Mouse (Mus musculus): Measurements from ENCODE around the gene Apol9a.
"Not testable (repeated sequence)": the region's sequence is repeated elsewhere in the genome, so short reads cannot be mapped to it uniquely, and the experiment has no call there.

The Apol9a gene

DNA sequence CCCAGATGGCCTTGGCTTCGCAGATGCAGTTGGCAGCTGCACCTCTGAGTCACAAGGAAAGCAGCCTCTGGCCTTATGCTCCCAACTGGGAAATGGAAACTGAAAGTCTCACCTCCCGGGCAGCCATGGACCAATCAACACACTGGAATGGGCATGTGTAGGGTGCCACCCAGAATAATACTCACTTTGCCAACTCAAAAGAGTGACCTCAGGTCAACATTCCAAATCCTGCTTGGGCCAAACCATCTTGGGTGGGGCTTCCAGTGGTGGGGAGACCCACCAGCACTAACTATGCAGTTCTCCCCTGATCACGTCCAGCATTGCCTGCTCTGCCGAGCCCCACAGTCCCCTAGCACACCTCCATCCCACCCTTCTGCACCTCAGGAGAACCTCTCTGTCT is at the start of gene Apol9a:
Gene Apol9a, minus strand, starts transcription at position 101 of the 400 bp plus-strand sequence.
- not testable (repeated sequence) for DNase-seq

DNA sequence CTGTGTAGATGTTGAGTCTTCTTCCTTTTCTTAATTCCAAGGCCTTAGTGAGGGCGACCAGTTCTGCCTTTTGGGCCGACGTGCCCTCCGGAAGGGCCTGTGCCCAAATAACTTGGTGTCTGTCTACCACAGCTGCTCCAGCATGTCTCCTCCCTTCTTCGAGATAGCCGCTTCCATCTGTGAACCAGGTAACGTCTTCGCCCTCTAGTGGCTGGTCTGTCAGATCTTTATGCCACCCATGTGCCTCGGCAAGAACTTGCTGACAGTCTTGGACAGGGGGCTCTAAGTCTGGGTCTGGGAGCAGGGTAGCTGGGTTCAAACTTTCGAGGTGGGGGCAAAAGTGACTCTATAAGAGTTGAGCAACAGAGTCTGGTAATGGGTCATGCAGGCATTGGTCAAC is 39.0 kb upstream of the Apol9a start:
- DNase-seq = not testable (repeated sequence)

DNA sequence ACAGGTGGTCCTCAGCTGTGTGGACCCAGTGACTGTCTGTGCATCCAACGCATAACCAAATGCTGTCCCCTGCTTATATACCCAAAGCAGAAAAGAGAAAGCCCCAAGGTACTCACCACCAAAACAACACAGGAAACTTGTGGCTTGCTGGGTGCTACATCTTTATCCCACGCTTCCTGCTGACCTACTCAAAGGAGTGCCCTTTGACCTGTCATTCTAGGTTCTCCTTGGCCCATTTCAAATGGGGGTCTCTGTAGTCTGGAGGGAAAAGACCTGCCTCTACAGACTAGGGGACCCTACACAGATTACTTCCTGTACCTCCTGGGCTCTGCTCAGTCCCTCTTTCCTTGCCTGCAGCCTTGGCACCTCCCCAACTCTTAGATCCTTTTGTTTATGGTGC is 36.5 kb upstream of the Apol9a start, which contains the start of gene Apol7b:
Gene Apol7b, minus strand, starts transcription at position 101 of the 400 bp plus-strand sequence.
- not testable (repeated sequence) for DNase-seq

DNA sequence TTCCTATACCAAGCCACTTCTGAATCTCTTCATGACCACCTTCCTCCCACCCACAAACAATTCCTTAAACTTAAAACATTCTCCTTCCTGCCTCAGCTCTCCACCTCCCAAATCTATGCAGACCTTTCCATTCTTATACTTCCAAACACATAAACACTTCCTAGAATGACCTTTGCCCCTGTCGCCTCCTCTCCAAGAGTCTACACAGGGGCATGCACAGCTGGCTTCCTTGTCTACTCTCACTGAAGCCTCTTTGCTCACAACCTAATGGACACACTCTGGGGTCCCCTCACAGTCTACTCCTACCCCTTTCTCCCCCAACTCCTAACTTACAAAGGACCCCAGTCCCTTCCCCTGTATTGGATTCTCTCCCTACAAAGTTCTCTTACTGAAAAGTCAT is 34.7 kb upstream of the Apol9a start:
- not testable (repeated sequence) for DNase-seq

DNA sequence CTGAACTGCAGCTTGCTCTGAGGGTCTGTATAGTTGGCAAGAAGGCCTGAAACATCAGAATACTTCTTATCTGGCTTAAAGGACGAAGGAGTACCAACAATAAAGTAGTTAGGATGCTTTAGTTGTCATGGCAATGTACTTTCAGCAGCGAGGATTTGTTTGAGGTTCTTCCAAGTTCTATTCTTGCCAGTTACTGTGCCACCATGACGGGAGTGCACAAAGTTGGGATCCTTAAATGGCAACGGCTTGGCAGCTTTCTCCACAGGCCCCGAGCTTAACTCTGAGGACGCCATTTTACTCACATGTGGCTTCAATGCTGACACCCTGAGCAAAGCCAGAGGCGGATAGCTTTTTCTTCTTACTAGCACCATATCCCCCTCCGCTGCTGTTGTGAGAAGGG is 33.8 kb upstream of the Apol9a start:
- DNase-seq = peak; percentile 24

DNA sequence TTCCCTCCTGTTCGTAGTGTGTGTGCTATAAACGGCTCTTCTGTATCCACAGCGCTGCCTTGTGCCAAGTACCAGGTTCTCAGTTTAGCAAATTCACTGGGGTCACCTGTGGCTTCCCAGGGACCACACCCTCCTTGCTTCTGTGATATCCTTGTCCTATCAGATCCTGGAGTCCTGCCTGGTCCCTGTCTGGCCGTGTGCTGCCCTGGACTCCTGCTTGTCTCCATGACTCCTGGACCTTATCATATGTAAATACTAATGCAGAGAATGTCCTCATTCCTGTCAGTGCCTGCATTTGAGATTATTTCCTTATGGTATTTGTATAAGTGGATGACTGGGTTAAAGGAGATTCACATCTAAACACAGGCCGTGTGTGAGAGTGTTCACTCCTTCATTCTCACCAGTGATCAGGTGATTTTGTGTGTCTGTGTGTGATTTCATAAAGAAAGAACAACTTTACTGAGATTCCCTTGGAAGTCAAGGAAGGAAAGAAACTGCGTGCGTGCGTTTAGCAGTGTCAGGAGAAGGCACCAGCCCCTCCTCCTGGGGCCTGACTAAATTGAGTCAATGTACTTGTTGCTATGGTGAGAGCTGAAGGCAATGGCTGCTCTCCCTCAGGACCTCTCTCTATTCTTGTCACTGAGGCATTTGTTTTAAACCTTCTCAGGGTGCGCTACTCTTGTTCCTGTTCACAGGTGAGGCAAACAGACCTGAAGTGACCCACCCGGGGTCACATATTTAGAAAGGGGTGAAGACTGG is 17.9 kb upstream of the Apol9a start:
- DNase-seq = not testable (repeated sequence)

DNA sequence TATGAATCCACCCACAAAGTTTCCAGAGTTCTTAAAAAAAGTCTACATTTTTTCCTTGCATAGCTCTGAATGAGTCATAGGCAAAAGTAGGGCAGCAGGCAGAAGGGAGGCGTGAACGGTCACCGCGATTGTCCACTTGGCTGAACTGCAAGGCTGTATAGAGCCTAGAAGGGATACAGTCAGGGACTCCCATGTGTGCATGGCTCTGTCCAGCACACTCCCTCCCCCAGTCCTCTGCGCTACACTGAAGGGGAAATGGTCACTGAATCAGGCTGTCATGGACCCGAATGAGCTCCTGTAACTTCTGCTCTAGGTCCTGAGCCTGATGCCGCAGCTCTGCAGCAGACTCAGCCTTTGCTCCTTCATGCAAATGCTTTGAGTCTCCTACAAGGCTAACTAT is 12.0 kb upstream of the Apol9a start:
- not testable (repeated sequence) for DNase-seq

DNA sequence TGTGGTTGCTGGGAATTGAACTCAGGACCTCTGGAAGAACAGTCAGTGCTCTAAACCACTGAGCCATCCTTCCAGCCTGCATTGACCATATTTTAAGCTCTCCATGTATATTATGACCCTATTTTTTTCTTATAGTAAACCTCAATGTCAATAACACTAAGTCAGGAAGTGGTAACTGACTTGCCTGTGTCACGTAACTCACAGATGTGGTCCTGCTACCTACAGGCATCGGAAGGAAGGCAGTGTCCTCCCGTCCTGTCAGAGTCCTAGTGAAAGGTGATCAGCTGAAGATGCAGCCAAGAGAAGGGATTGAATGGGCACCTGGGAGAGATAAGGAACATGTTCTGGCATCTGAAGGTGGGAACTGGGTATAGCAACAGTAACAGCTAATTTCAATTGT is 8.7 kb upstream of the Apol9a start:
- not testable (repeated sequence) for DNase-seq

DNA sequence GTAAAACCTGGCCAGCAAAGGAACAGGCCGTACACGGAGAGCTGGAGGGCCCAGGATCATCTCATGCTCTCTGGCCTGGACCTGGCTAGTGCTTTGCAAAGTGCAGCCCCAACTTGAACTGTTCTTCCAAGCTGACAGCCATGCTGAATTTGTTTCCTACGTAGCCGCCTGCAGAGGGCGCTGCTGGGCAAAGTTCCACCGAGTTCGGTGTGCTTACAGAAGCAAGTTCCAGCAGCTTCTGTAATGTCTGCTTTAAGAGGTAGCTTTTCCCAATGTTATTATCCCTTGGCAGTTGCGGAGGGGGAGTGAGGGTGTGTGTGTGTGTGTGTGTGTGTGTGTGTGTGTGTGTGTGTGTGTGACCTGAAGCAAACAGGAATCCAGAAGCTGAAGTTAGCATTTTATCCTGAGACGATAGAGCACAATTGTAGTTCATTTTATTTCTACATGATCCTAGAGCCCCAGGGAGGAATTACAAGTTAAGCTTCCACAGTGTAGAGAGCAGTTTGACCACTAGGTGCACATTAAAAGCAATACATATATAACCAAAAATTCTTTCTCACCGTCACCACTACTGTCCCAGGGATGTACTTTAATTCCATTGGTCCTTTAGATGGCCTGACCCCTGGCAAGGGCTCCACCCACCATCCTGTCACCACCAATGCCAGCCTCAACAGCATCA is 5.9 kb upstream of the Apol9a start:
- not testable (repeated sequence) for DNase-seq

DNA sequence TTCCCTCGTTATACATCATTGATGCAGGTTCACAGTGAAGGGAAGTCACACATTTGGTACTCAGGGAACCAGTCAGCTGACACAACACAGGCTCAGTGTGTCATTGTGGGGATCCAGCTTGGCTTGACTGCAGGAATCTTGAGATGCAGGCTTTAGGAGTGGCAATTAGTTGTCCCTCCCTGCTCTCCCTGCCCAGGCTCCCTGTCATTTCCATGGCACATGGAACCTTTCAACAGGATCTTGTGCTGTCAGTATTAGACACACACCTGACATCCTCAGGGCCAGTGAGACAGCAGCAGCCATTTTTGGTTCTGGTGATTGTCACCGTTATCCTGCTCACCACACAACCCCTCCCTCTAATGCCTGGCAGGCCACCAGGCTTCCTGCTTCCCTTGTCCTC is 4.7 kb upstream of the Apol9a start:
- DNase-seq = not testable (repeated sequence)

DNA sequence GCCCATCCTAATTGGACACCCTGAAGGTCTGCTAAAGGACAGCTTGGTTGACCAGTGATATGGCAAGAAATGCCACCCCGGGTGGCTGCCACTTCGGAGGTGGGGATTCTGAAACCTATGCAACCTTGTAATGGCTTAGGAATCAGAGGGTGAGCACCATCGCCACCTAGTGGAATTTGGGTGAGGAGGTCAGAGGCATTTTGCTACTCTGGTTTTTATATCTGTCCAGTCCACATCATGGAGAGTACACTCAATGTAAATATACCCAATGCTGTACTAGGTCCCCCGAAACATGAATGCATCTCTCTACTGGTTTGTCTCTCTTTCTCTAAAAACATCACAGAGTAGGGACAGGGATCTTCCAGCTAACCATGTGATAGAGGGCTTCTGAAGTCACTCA is 1.8 kb upstream of the Apol9a start:
- not testable (repeated sequence) for DNase-seq

DNA sequence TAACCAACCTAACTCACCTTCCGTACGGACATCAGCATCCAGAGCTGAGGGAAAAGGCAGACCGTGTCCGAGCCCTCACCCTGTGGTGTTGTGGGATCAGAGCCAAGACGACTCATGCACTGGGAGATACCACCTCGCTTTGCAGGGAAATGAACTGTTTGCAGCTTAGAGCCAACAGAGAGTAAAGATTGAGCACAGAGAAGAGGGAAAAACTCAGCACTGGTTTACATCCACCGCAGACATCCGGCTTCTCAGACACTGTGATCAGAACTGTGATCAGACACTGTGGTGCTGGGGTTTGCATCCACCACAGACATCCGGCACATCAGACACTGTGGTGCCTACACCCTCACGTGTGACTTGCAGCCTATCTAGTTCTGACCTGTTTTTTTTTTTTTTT is 4.6 kb downstream of the Apol9a start:
- DNase-seq = not testable (repeated sequence)

DNA sequence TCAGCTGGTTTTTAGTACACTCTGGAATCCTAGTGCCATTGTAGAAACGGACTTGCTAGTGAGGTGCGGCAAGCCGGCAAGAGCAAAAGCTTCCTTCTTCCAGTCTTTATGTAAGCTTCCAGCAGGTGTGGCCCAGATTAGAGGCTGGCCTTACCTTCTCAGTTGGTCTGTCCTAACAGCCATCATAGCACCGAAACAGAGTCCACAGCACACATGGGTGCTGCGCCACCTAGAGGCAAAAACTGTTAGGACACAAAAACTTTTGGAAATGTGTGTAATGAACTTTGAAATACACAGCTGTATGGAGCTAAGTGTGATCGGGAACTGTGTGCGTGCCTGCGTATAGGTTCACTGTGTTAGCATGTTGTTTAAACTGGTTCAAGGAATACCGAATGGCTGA is 11.9 kb downstream of the Apol9a start, which contains the start of gene Apol7a:
Gene Apol7a, minus strand, starts transcription at position 84 of the 400 bp plus-strand sequence.
- peak; percentile 22 for DNase-seq

DNA sequence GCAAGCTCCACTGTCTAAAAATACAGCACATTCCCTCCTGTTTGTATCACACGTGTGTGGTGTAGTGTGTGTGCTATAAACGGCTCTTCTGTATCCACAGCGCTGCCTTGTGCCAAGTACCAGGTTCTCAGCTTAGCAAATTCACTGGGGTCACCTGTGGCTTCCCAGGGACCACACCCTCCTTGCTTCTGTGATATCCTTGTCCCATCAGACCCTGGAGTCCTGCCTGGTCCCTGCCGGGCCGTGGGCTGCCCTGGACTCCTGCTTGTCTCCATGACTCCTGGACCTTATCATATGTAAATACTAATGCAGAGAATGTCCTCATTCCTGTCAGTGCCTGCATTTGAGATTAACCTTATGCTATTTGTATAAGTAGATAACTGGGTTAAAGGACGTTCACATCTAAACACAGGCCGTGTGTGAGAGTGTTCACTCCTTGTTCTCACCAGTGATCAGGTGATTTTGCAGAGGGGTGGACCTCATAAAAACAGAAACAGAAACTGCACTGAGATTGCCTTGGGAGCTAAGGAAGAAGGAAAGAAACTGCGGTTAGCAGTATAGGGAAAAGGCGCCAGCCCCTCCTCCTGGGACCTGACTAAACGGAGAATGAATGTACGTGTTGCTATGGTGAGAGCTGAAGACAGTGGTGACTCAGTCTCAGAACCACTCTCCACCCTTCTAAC is 13.3 kb downstream of the Apol9a start:
- not testable (repeated sequence) for DNase-seq

DNA sequence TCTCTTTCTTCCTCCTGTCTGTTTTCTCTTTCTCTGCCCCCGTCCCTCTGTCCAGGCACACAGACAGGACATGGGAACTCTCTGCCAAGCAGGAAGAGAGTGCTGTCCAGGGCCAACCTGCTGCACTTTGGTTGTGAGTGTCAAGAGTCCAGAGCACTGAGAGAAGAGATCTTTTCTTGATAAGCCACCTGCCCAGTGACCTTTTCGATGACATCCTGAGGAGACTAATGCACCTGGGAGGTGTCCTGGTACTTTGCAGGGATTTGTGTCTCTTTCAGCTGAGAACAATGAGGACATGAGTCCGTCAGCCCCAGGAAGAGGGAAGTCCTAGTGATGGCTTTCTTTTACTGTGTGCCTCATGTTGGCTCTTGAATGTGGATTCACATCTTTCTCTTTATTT is 17.1 kb downstream of the Apol9a start:
- not testable (repeated sequence) for DNase-seq

DNA sequence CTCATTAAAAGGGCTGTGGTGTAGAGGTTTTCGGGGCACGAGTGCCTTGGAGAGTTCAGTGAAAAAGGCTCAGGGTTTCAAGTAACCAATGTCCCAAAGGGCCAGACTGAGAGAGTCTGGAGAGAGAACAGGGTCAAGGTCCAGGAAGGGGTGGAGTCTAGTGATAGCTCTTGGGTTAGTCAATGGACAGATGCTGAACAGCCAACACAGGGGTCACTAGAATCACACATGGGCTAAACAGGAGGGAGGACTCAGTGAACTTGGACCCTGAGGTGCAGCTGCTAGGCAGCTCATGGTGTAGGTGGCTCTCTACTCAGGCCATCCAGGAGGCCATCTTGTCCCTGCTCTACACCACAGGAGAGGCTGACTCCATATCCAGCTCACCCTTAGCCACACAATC is 23.5 kb downstream of the Apol9a start:
- no peak for DNase-seq

DNA sequence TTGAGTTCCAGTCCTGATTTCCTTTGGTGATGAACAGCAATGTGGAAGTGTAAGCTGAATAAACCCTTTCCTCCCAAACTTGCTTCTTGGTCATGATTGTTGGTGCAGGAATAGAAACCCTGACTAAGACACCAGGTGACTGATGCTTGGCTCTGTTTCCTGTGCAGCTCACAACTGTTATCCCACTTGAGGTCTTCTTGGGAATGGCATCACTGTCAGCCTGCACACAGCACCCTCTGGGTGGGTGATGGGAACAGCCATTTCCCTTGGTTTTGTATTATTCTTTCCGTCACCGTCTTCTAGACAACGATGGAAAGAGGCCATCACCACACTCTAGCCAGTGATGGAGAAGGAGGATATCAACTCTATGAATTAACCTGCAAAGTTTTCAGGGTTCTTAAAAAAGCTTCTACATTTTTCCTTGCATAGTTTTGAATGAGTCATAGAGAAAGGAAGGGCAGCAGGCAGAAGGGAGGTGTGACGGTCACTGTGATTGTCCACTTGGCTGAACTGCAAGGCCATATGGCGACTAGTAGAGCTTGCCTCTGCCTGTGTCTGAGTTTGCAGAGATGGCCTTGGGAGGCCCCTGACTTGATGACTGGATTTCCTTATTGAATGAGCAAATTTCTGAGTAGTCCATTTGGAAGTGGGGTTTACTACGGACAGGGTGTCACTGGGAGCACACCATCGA is 26.4 kb downstream of the Apol9a start:
- no peak for DNase-seq

DNA sequence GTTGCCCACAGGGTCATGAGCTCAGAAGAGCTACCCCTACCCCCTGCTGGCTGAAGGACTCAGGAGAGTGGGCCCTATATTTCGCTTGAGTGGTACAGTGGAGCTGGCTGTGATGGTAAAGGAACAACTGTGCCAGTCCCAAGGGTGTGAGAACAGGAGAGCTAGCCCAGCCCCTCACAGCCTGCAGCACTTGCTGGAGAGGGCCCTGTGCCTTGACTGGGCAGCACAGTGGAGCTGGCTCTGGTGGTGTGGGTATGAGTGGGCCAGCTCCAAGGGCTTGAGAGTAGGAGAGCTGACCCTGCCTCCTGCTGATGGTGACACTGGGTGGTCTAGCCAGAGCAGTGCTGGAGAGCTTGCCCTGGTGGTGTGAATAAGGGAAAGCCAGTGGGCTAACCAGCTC is 28.1 kb downstream of the Apol9a start:
- DNase-seq = no peak

DNA sequence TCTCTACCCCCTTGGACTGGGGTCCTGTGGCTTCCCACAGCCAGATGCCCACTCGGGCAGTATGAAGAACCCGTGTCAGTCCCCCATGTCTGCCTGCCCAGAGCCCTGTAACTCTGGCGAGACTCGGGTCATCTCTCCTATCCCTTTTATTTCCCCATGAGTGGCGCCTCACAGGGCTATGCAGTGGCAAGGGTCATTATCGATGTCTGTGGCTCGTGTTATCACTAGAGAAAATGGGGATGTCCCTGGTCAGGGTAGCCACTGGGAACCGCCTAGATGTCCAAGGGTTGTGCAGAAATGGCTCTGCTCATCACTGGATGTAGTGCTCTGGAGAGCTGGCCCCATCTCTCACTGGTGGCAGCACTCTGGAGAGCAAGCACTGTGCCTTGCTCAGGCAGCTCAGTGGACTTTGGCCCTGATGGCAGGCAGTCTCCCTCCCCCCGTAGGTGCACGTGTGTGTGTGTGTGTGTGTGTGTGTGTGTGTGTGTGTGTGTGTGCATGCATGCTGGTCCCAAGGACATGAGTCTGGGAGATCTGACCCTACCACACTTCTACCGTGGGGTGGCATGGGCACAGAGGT is 28.6 kb downstream of the Apol9a start:
- no peak for DNase-seq

DNA sequence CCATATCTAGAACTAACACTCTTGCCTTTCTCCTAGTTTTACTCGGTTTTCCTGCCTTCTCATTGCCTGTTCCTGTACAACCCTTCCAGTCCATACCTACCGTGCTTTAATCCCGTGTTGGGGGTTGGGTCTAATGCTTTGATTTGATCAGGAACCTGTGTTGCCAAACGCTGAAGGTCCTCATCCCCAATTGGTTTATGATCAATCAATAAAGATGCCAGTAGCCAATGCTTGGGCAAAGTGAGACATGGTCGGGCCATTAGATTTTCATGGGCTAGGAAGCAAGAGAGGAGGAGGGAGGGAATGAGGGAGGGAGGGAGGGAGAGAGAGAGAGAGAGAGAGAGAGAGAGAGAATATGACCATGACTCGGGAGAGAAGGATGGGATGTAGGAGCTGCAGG is 29.5 kb downstream of the Apol9a start:
- no peak for DNase-seq

DNA sequence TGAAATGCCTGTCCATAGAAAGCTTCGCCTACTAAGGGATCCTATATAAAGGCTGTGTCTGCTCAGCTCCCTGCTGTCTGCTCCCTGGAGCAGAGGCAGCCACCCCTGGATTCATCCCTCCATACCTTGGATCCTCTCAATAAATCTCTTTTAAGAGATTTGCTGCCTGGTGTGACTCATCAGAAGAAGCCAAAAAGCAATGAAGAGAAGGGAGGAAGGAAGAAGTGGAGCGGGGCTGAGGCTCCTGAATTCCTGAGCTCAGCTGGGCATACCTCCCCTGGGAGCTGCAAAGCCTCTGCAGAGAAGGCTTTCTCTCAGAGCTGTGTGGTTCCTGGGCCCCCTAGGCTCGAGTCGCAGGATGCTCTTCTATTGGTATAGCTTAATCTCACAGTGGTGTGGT is 31.0 kb downstream of the Apol9a start:
- no peak for DNase-seq

DNA sequence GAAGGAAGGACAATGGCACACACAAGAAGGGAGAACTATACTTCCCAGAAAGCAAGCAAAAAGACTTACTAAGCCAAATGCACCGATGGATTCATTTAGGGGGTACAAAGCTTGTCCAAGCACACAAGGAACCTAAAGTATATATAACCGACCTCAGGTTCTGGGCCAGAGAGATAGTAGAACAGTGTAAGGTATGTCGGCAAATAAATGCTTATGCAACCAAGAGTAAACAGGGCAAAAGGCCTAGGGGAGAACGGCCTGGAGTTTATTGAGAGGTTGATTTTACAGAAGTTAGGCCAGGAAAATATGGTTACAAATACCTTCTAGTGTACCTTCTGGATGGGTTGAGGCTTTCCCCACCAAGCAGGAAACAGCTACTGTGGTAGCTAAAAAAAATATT is 33.5 kb downstream of the Apol9a start:
- DNase-seq = no peak

DNA sequence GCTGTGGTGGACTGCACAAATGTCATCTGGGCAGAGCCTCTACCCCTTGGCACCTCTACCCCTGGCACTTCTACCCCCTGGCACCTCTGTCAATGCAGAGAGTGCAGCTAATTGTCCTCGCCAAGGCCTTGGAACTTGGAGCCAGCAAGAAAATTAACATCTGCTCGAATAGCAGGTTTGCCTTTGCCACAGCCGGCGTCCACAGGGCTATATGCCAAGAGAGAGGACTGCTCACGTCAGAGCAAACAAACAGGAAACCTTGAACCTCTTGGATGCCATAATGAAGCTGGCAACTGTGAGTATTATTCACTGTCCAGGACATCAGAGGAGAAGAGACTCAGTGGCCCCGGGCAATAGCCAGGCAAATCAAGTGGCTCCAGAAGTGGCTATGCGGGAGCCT is 34.0 kb downstream of the Apol9a start:
- no peak for DNase-seq

Measured in right cerebral cortex, postnatal 14 days (tissue).